Mouse (Mus musculus): ENCODE measurements around the gene Kif4. TPM values are rescaled to one million over a fixed set of nuclear protein-coding genes. Genes with fewer than 3 reads are reported as not detected.

Kif4 gene
- 18.0 TPM for polyA plus RNA-seq (2014; fragmentation: Illumina TruSeq; extraction: RNeasy Lipid Tissue Mini Kit (QIAGEN cat#74804))

DNA sequence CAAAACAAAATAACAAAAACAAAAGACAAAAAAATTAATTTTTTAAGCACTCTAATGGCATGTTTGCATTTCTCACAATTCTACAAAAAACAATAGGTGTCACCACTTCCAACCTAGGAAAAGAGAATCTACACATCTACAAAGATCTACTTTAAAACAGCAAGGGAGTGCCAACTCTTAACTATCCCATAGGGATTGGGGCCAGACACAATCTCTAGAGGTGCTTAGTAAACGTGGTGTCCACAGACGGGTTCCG is at the start of gene Kif4:
Gene Kif4, plus strand, starts transcription at position 192 of the 256 bp plus-strand sequence.

DNA sequence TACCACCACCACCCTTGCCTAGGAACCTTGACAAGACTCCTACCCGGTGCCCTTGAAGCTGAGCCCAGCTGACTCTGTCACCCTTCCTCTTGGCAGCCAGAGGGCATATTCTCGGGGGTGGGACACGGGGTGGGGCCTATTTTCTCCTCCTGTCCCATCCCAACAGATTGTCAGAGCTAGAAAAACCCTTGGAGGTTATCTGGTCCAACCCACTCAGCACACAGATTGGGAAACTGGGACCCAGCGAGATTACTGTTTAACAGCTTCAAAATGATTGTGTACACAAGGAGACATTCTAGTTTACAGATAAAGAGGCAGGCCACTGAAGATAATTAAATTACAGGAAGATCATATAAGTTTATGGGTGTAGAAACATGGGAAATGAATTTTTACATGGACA is 30.7 kb upstream of the Kif4 start, which contains the start of gene P2ry4:
Gene P2ry4, minus strand, starts transcription at position 79 of the 400 bp plus-strand sequence.

DNA sequence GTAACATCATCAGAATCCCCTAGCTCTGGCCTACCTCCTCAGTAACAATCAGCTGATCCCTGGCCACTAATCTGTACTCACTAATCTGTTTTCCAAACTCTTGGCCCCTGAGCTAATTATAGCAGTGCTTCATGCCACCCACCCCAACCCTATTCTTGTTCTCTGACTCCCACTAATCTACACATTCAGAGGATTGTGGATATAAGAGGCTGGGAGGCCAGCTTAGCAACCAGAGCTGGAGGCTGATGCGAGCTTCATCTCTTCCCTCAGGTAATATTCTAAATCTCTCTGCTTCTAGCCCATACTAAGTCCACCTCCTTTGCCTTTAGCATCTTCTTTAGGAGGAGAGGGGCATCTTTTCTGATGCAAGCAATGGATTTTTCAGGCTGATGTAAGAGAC is 20.2 kb upstream of the Kif4 start, which contains the start of gene Arr3:
Gene Arr3, plus strand, starts transcription at position 184 of the 400 bp plus-strand sequence.

GRCm38 (mm10) chrX:100625802-100626793 is 561 bp downstream of the Kif4 start, which contains the start of gene Pdzd11:
TSS of gene Pdzd11 (minus strand) at chrX:100626568.

DNA sequence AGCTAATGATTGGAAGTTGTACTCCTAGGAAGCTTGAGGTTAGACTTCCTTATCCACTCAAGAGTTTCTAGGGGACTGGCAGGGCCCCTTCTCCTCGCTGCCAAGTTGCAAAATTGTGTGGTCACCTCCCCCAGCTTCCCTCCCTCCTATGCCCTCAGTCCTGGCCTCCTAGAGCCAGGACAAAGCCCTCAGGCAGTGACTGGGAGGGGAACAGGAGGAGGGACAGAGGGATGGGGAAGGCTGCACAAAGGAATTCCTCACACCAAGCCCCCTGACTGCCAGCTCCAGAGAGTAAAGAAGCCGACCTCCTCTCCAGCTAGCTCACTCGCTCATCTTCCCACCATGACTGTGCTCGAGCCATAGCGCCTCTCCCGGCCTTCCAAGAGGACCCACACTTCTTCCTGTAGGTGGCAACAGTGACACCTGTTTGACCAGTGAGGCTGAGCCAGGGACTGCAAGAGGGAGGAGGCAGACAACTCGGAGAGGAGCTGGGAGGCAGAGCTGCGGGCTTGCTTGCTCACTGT is 104.2 kb downstream of the Kif4 start, which contains the start of gene Gdpd2:
Gene Gdpd2, plus strand, starts transcription at position 209 of the 524 bp plus-strand sequence.

GRCm38 (mm10) chrX:100767181-100767884 is 141.8 kb downstream of the Kif4 start, which contains the start of gene Dlg3:
TSS of gene Dlg3 (plus strand) at chrX:100767722.

Other genes with a start within 250 kb of the Kif4 start
- gene Otud6a, start 196.7 kb upstream of the Kif4 start, polyA plus RNA-seq (2014; fragmentation: Illumina TruSeq; extraction: RNeasy Lipid Tissue Mini Kit (QIAGEN cat#74804)): not detected
- 0.51 TPM for gene Awat2, start 183.0 kb upstream of the Kif4 start, polyA plus RNA-seq (2014; fragmentation: Illumina TruSeq; extraction: RNeasy Lipid Tissue Mini Kit (QIAGEN cat#74804))
- gene Igbp1, start 131.4 kb upstream of the Kif4 start, polyA plus RNA-seq (2014; fragmentation: Illumina TruSeq; extraction: RNeasy Lipid Tissue Mini Kit (QIAGEN cat#74804)): 86.5 TPM
- gene Dgat2l6, start 100.9 kb upstream of the Kif4 start, polyA plus RNA-seq (2014; fragmentation: Illumina TruSeq; extraction: RNeasy Lipid Tissue Mini Kit (QIAGEN cat#74804)): not detected
- not detected for gene Awat1, start 53.5 kb upstream of the Kif4 start, polyA plus RNA-seq (2014; fragmentation: Illumina TruSeq; extraction: RNeasy Lipid Tissue Mini Kit (QIAGEN cat#74804))
- not detected for gene P2ry4, start 30.9 kb upstream of the Kif4 start, polyA plus RNA-seq (2014; fragmentation: Illumina TruSeq; extraction: RNeasy Lipid Tissue Mini Kit (QIAGEN cat#74804))
- not detected for gene Arr3, start 20.2 kb upstream of the Kif4 start, polyA plus RNA-seq (2014; fragmentation: Illumina TruSeq; extraction: RNeasy Lipid Tissue Mini Kit (QIAGEN cat#74804))
- 63.1 TPM for gene Pdzd11, start 831 bp downstream of the Kif4 start, polyA plus RNA-seq (2014; fragmentation: Illumina TruSeq; extraction: RNeasy Lipid Tissue Mini Kit (QIAGEN cat#74804))
- gene Gdpd2, start 104.1 kb downstream of the Kif4 start, polyA plus RNA-seq (2014; fragmentation: Illumina TruSeq; extraction: RNeasy Lipid Tissue Mini Kit (QIAGEN cat#74804)): 27.9 TPM
- gene Dlg3, start 142.0 kb downstream of the Kif4 start, polyA plus RNA-seq (2014; fragmentation: Illumina TruSeq; extraction: RNeasy Lipid Tissue Mini Kit (QIAGEN cat#74804)): 40.5 TPM

Measured in ovary, adult 10 weeks (tissue).